Mouse (Mus musculus) telencephalon, adult 2 months (tissue): Measurements from ENCODE around the gene Samd8.

Source experiments
- DNase-seq: peaks from one replicate; pipeline ENCODE4 v3.0.0-alpha.2; 2011; ENCODE audit warnings: low read depth, low spot score

Samd8 gene

DNA sequence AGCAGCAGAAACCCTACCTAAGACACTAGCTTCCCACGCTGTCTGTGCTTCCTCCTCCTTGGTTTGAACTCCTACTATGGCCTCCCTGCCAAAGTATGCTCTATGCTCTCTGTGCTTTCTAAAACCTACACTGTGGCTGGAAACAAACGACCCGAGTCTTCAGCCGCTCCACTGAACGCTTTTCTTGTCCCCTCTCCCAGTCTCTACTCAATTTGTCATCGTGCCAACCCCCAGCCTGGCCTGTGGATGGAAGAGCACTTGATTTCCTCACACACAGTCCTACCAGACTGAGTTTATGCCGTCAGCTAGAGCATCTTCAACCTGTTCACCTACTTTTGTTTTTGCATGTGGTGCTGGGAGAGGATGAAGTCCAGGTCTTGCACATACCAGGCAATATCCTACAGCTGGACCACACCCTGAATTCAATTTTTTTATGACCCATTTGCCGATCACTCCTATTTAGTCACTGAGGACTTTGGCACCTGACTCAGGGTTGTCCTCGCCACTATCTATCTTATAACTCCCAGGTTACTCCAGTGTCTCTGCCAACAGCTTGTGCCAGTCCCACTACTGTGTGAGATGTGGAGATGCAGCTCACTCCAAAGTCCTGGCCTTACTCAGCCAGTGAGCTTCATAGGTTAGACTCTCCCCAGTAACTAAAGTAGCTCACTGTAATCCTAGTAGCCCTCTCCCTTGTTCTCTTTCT is 75.6 kb downstream of the Samd8 start:
- no peak for DNase-seq

DNA sequence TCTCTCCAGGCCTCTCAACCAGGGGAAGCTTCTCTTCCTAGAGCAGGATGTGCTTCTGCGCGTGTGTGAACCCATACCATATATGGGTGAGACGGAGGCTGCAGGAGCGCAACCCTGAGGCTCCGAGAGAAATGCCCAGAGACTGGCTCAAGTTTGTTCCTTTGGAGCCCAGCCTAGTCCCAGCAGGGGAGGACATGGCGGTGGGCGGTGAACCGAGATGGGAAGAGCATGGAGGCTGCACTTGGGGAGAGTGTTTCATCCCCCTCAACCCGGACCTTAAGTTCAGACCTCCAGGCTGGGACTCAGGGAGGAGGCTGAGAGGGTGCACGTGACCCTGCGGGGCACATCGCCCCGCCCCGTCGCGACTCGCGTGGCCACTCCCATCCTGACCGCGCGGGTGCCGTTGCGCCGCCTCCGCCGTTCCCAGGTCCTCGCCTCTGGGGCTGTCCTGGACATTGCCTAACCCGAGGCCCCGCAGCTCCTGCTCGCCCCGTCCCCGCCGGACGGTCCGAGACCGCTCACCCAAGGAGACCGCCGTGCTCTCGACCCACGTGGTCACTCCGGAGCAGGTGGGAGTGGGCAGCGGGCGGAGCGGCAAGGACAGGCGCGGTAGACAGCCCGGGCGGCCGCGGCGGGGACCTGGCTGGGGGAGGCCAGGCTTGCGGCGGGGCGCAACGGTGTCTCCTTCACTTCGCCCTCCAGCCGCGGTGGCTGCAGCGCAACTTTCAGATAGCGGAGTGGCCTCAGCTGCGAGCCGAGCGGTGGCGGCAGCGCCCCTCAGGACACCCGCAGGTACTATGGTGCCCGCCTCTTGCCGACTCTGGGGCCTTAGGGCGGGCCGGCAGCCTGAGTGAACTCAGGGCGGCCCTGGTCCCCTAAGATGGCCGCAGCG is 80.8 kb downstream of the Samd8 start:
- DNase-seq, result peak; percentile 93

DNA sequence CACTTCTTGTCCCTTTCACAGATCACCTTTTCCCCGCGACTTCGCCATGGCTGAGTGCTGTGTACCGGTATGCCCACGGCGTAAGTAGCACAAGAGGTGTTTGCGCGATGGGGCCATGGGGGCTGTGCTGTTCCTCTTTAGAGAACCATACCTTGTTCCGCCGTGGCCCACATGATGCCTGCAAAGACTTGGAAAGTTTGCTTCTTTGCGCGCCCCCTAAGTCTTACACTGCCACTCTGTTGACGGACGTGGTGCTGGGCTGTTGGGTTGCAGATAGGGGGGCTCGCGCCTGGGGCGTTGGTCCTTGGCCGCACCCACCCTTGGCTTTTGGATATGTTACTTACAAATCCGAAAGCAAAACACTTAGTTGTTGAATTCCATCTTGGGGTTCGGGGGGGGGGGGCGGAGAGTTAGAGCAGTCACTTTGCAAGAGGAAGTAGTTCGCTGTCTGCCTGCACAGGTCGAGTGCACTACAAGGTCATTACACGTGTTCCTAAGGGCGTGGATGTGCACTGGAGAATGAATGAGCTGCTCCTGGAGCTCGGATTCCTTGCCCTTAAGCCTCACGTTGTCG is 81.6 kb downstream of the Samd8 start:
- no peak for DNase-seq

DNA sequence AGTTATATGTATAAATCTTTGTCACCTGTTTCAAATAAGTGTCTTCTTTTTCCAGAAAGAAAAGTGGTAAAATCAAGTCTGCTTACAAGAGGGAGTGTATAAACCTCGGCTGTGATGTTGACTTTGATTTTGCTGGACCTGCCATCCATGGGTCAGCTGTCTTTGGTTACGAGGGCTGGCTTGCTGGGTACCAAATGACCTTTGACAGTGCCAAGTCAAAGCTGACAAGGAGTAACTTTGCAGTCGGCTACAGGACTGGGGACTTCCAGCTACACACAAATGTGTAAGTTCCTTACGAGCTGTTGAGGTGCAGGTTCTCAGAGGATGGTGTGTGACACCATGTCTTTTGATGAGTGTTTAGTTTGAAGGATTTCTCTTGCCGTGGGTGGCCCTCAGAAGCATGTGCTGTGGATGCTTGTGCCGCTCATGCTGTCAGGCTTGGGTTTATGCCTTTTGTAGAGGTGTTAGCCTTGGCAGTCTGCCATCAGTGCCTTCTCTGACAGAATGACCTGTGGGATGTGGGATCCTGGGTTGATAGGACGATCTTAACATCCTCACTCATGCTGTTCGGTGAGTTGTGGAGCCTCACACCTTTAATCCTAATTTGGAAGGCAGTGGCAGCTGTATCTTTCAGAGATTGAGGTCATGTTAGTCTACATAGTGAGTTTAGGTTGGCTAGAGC is 88.1 kb downstream of the Samd8 start:
- no peak for DNase-seq

DNA sequence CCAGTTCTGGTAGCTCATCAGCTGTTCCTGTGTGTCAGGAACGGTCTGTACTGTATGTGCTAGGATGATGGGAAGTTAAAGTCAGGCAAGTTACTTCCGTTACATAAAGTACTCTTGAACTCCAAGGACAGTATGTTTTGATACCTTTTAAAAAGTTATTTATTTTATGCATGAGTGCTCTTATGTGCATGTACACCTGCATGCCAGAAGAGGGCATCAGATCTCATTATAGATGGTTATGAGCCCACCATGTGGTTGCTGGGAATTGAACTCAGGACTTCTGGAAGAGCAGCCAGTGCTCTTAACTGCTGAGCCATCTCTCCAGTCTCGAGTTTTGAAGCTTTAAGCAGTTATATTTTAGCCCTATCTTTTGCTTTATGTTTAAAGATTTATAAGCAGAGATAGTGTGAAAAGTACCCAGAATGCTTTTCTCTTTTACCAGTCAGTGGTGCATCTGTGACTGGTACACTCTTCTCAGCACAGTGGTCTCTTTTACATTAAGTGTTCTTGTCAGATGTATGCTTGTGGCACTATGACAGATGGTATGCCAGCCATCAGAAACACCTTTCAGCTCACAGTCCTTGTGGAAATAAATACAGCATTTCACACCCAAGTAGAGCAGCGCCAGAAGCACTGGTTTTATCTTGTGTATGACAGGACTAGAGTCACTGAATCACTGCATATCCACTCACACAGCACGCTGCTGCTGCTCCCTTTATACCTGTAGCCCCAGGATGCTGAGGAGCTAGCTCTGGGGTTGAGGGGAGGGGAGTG is 91.7 kb downstream of the Samd8 start:
- peak; percentile 55 for DNase-seq

DNA sequence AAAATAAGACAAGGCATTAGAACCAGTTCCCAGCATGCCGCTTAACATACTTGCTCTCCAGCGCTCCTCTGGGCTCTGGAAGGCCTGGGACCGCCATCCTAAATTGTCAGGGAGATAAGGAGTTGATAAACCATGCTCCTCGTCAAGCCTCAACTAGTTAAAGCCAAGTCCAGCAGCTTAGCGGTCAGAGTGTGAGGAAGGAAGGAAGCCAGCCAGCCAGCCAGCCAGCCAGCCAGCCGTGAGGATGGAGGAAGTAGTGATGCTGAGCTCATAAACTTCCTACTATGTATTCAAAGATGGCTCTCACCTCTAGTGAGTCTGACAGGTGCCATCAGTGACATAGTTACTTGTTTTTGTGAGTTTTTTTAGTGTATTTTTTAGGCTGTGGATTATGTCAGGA is 92.9 kb downstream of the Samd8 start:
- DNase-seq, result no peak

DNA sequence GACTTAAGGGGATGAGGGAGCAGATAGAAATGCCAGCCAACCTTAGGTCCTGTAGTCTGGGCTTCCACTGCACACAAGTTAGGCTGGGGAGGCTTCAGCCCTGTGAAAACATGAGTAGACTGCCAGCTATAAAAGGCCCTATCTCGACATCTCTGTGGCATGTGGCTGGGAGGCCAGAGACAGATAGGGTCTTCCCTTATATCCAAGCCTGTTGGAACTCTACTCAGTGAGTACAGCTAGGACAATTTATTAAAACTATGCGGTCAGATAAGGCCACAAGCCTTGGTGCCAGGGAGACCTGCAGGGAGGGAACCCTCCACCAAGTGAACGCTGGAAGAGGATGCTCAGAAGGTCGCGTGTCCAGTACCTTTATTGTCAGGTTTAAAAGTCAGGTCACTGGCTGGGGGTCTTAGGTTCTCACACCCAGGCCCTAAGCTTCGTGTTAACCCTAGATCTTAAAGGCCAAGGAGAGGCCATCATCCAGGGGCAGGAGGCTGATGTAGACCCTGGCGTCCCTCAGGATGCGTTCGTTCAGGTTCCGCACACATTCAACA is 96.6 kb downstream of the Samd8 start:
- DNase-seq, result no peak

DNA sequence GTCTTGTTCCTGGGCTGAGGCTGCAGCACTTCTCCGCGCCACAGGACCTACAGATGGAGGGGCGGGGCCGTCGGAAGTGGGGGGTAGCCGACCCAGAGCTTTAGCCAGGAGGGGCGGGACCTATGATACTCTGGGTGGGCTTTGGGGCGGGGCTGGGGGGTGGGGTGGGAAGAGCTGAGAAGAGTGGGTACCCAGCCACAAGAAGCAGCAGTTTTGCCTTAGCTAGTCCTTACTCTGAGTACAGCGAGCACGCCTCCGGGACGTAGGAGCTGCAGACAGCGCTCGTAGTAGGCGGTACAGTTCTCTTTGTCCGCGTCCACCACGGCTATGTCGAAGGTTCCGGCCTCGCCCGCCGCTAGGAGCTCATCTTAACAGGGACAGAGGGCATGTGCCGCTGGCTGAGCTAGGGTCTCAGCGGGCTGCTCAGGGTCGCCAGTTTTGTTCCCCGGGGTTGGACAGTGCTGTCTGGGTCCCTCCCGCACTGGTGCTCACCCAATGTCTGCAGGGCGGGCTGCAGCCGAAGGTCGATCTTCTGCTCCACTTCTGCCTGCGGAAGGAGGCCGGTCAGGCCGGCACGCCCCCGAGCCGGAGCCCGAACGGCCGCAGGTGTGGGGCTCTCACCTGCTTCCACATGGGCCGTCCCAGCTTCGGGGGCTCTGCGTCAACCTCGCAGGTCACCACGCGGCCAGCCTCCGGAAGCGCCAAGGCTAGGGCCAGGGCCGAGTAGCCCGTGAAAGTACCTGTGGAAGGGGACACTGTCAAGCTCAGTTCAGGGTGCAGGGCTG is 97.2 kb downstream of the Samd8 start:
- DNase-seq, result no peak
